Mouse (Mus musculus) ES-Bruce4 (cell line): ENCODE results near the gene Polr2i. TPM values are rescaled to one million over a fixed set of nuclear protein-coding genes. Genes with fewer than 3 reads are reported as not detected.
"Not testable (repeated sequence)": the region's sequence is repeated elsewhere in the genome, so short reads cannot be mapped to it uniquely, and the experiment has no call there.

Source experiments
- H3K27ac ChIP-seq: 2 replicates; pipeline ENCODE4 v1.5.1; 2012; ENCODE audit warnings: low read length, inconsistent platforms; ENCODE audit not compliant: insufficient read depth
- H3K27me3 ChIP-seq: 2 replicates; pipeline ENCODE4 v1.6.1; 2012; ENCODE audit warnings: mild to moderate bottlenecking, low read length, inconsistent platforms; ENCODE audit not compliant: control insufficient read depth, poor library complexity, insufficient read depth, severe bottlenecking
- H3K36me3 ChIP-seq: 2 replicates; pipeline ENCODE4 v1.6.1; 2012; ENCODE audit warnings: inconsistent platforms, mild to moderate bottlenecking, low read length, moderate library complexity; ENCODE audit not compliant: control insufficient read depth, poor library complexity, insufficient read depth, severe bottlenecking
- H3K4me1 ChIP-seq: one replicate; pipeline ENCODE4 v1.8.1; 2011; ENCODE audit warnings: low read length; ENCODE audit not compliant: control insufficient read depth, insufficient read depth
- H3K4me3 ChIP-seq: 2 replicates; pipeline ENCODE4 v1.5.1; 2011; ENCODE audit warnings: low read depth, mild to moderate bottlenecking, low read length
- H3K9ac ChIP-seq: 2 replicates; pipeline ENCODE4 v1.6.1; 2012; ENCODE audit warnings: low read depth, mild to moderate bottlenecking, inconsistent platforms; ENCODE audit not compliant: poor library complexity, severe bottlenecking
- H3K9me3 ChIP-seq: replicated peaks from 2 replicates; pipeline ENCODE4 v1.6.1; 2012; ENCODE audit warnings: mild to moderate bottlenecking, low read length, inconsistent platforms; ENCODE audit not compliant: control insufficient read depth, poor library complexity, insufficient read depth, severe bottlenecking
- CTCF ChIP-seq: IDR thresholded peaks from one replicate; pipeline ENCODE4 v1.8.1; 2011; ENCODE audit warnings: low read depth, low read length
- EP300 ChIP-seq: IDR thresholded peaks from 2 replicates; pipeline ENCODE4 v1.6.1; 2011; ENCODE audit warnings: low read depth, low read length; ENCODE audit not compliant: insufficient read depth
- POLR2A ChIP-seq: IDR thresholded peaks from one replicate; pipeline ENCODE4 v1.8.1; 2011; ENCODE audit warnings: low read length; ENCODE audit not compliant: insufficient read depth
- polyA plus RNA-seq: library from polyadenylated mRNA; stranded (reverse); fragments of >200 nt; gene quantifications from 2 replicates; pipeline ENCODE4 v1.2.4, GENCODE M21; 2011; ENCODE audit warnings: low read depth; ENCODE audit not compliant: missing spikeins, insufficient read depth, insufficient read length

The Polr2i gene
- polyA plus RNA-seq, 1 experiment: 58.7 TPM

- Histone ChIP-seq H3K27ac (peak overlapping the region; percentile 95), H3K36me3 (peaks cover 14% of the 10 kb centered on the region), H3K4me1 (peaks cover 3% of the 10 kb centered on the region), H3K9ac (peak overlapping the region; percentile 83), H3K27me3 (no peaks in the 10 kb centered on the region), H3K4me3 (peak overlapping the region; percentile 42), H3K9me3 (no peaks in the 10 kb centered on the region)
- TF ChIP-seq CTCF (no peak), EP300 (no peak), POLR2A (no peak)
Measured at GRCm38 (mm10) chr7:30195461-30195860, 36.3 kb upstream of the Polr2i start.

DNA sequence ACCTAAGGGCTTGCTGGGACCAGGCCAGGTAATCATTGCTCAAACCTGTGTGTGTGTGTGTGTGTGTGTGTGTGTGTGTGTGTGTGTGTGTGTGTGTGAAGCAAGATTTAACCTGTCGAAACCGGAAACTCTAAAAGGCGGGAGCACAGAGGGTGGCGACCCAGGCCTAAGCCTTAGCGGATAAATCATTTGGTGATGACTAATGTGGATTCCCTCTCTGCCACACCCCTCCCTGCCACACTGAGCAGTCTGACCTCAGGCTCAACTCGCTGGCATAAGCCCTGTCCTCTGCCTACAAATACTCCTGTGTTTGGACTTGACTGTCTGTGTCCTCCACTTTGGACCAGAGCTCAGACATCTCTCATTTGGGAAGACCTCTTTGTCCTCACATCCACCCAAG, 35.6 kb upstream of the Polr2i start:
- H3K27me3 ChIP-seq: no peaks in the 10 kb centered on the region
- peak overlapping the region; percentile 95 for H3K27ac ChIP-seq
- no peak for TF ChIP-seq CTCF
- no peak for TF ChIP-seq POLR2A
- TF ChIP-seq EP300: peak; percentile 93
- H3K9ac ChIP-seq: peak overlapping the region; percentile 83
- H3K36me3 ChIP-seq: peaks cover 11% of the 10 kb centered on the region
- peaks cover 4% of the 10 kb centered on the region for H3K4me1 ChIP-seq
- H3K9me3 ChIP-seq: no peaks in the 10 kb centered on the region
- H3K4me3 ChIP-seq: 0 out of 2 replicates have a peak overlapping the region, but pooled peaks have one; percentile 7

GRCm38 (mm10) chr7:30197592-30198129, 34.1 kb upstream of the Polr2i start:
- H3K27ac ChIP-seq: peak overlapping the region; percentile 98
- no peaks in the 10 kb centered on the region for H3K36me3 ChIP-seq

DNA sequence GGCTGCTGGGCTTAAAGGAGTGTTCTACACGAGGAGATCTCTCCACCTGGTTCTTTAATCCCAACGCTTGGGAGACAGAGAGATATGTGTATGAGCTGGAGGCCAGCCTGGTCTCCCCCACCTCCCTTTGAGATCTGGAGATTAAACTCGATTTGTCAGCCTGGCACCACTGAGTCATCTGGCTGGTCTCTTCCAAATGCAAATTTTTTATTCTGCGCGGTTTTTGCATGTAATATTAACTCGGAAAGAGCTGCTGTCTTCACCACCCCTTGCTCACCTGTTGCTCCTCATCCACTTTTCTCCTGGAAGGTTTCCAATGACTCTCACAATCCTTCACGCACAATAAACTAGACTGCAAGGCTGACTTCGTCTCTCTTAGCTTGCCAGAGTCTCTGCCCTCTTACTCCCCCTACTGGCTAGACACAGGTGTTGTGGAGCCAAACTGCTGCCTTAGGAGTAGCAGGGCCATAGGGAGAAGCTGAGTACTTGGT, 33.2 kb upstream of the Polr2i start, which contains the start of gene Capns1:
Capns1 (minus strand) TSS at position 331 of the 491 bp plus-strand sequence.
- H3K27ac ChIP-seq: peak within 1 kb of the TSS; percentile 98
- H3K9me3 ChIP-seq: no peaks in the 10 kb centered on the region
- H3K9ac ChIP-seq: peak within 1 kb of the TSS; percentile 56
- H3K4me1 ChIP-seq: peaks cover 5% of the 10 kb centered on the region
- peak within 1 kb of the TSS; percentile 58 for H3K4me3 ChIP-seq
- no peaks in the 10 kb centered on the region for H3K36me3 ChIP-seq
- no peaks in the 10 kb centered on the region for H3K27me3 ChIP-seq
- TF ChIP-seq EP300: peak; percentile 72; the same call in 1 of the 2 replicates
- TF ChIP-seq CTCF: peak; percentile 84
- TF ChIP-seq POLR2A: no peak

More at GRCm38 (mm10) chr7:30197592-30198129, 34.1 kb upstream of the Polr2i start:
- H3K4me3 ChIP-seq: peak overlapping the region; percentile 58
- TF ChIP-seq POLR2A (no peak), EP300 (peak; percentile 99)
- H3K9me3 ChIP-seq: no peaks in the 10 kb centered on the region
- no peaks in the 10 kb centered on the region for H3K27me3 ChIP-seq
- peaks cover 5% of the 10 kb centered on the region for H3K4me1 ChIP-seq
- peak overlapping the region; percentile 56 for H3K9ac ChIP-seq

DNA sequence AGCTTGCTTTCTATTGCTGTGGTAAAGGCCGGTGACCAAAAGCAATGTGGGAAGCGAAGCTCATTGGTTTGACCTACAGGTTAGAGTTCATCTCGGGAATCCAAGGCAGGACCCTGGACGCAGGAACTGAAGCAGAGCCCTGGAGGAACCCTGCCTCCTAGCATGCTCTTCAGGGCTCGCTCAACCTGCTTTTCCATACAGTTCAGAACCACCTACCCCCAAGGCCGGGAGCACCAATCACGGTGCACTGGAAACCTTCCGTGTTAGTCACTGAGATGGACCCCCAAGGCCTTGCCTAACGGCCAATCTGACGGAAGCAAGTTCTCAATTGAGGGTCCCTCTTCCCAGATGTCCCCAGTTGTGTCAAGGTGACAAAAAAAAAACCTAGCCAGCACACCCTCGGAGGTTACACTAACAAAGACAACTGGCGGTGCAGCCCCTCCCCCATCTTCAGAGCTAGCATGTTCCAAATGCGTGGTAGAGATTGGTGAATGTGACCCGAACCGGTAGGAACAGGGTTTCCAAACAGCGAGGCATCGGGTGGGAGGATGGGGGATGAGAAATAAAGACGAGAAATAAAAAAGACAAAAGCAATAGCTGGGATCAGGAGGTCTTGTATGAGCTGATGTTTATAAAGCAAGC, 32.1 kb upstream of the Polr2i start:
- peak overlapping the region; percentile 4; the same call in 1 of the 2 replicates for H3K9ac ChIP-seq
- H3K36me3 ChIP-seq: no peaks in the 10 kb centered on the region
- H3K4me3 ChIP-seq: peak overlapping the region; percentile 13
- H3K4me1 ChIP-seq: peaks cover 6% of the 10 kb centered on the region
- no peaks in the 10 kb centered on the region for H3K27me3 ChIP-seq
- H3K27ac ChIP-seq: peak overlapping the region; percentile 88
- no peaks in the 10 kb centered on the region for H3K9me3 ChIP-seq
- TF ChIP-seq CTCF (no peak), POLR2A (no peak), EP300 (peak; percentile 55; the same call in 1 of the 2 replicates)

DNA sequence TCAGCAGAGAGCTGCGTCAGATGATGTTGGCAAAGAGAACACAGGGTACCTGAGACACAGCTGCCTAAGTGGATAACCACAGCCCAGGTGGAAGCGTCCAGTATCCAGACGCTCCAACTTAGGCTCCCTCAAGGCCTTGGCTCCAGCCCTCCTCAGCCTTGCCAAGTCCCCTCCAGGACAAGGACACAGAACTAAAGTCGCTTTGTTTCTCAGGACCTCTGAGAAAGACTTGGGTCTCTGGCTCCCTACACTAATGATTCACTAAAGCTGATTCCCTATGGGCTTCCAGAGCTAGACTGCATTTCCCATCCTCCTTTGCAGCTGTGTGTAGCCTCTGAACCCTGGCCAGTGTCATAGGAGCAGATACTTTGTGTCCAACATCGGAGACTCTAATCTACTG, 31.5 kb upstream of the Polr2i start:
- Histone ChIP-seq H3K4me3 (no peak overlapping the region; the same call in 1 of the 2 replicates), H3K27ac (peak overlapping the region; percentile 88), H3K27me3 (no peaks in the 10 kb centered on the region), H3K9me3 (no peaks in the 10 kb centered on the region), H3K4me1 (peaks cover 9% of the 10 kb centered on the region), H3K9ac (peak overlapping the region; percentile 4), H3K36me3 (no peaks in the 10 kb centered on the region)
- TF ChIP-seq EP300 (no peak), CTCF (no peak), POLR2A (no peak)

- H3K9me3 ChIP-seq, H3K36me3 ChIP-seq, H3K27me3 ChIP-seq, H3K4me3 ChIP-seq, H3K4me1 ChIP-seq: not testable (repeated sequence)
- Histone ChIP-seq H3K9ac (peak overlapping the region; percentile 4), H3K27ac (peak overlapping the region; percentile 88; the same call in 1 of the 2 replicates)
Measured at GRCm38 (mm10) chr7:30200661-30201060, 31.1 kb upstream of the Polr2i start.
